Mouse (Mus musculus) spleen, embryonic (tissue): ENCODE measurements around the gene Tex2.

ENCODE experiments used
- CTCF ChIA-PET: fragments of 350-600 bp; sonication (Branson Sonifier 250); formaldehyde crosslinking; loops from one replicate; lab custom pipeline; 2022; lab: Charles Lee

The Tex2 gene

DNA sequence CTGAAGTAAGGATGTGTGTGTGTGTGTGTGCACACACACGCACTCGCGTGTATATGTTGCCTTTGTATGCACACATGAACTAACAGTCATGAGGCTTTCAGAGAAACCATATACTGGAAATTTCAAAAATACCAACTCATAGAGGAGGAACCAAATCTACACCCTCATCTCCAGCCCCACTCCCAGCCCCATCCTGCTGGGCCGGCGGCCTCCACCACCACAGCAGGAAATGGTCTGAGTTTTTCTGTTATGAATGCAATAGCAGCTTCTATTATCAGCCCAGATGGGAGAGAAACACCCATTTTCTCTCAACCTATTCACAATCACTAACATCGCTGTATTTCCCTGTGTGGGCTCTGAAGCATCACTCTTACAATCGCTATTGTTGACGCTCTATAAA lies 8.8 kb upstream of the Tex2 start:
- CTCF ChIA-PET: interaction anchor here (0.7 to 1.0 kb wide), 2 partner anchors 25 to 32 kb away, joined by 3 read pairs; no protein-coding TSS in a partner anchor

DNA sequence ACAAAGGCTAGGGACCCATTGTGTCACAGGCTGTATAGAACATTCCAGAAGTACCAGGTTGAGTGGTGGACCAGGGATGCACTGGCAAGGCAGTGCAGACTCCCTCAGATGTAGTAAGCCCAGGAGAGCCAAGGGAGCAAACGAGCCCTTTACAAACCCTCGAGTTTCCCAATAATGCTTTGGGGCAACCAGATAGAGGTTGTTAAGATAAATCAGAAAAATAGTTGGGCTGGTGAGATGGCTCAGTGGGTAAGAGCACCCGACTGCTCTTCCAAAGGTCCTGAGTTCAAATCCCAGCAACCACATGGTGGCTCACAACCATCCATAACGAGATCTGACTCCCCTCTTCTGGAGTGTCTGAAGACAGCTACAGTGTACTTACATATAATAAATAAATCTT lies 5.5 kb upstream of the Tex2 start:
- CTCF ChIA-PET: interaction anchor here (0.6 kb wide), 1 partner anchor 168 kb away, joined by 3 read pairs; no protein-coding TSS in a partner anchor

DNA sequence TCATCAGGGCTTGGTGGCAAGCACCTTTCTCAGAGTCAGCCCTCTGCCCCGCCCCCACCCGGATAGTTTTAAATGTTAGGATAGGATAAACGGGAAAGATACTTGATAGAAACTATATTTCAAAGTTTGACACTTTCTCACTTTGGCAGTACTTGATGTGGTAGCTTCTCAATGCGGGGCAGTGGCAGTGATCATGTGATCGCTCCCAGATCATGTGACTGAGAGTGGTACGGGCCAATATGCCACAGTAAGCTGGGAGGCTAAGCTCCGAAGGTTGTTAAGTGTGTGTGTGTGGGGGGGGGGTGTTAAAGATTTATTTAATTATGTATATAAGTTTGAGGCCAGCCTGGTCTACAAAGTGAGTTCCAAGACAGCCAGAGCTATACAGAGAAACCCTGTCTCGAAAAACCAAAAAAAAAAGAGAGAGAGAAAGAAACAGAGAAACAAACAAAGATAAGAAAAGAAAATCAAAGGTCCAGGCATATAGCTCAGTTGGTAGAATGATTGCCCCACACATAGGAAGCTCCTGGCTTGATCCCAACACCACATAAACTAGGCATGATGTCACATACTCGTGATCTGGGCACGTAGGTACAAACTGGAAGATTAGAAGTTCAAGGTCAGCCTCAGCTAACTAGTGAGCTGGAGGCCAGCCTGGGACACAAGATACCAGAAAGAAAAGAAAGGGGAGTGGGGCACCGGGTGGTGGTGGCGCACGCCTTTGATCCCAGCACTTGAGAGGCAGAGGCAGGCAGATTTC lies 4.8 kb upstream of the Tex2 start:
- CTCF ChIA-PET: interaction anchor here (0.6 kb wide), 2 partner anchors 169 to 177 kb away, joined by 3 read pairs; no protein-coding TSS in a partner anchor

DNA sequence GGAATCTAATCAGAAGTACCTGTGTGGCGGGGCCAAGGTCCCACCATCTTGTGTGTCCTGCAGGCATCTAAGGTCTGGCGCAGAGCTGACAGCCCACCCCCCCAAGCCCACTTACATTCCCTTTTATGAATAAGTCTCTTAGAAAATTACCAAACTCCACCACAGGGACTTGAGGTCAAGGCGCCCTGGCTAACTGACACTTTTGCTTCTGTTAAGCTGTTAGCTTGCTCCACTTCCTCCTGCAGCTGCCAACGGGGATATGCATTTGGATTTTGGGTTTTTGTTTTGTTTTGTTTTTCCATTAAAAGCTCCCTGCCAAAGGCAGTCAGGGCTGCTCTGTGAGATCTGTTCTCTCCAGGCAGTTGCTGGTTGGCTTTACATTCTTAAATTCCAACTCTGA lies 2.3 kb upstream of the Tex2 start:
- CTCF ChIA-PET: interaction anchor here (0.6 to 0.7 kb wide), 2 partner anchors 101 to 159 kb away, joined by 5 to 6 read pairs; no protein-coding TSS in a partner anchor

DNA sequence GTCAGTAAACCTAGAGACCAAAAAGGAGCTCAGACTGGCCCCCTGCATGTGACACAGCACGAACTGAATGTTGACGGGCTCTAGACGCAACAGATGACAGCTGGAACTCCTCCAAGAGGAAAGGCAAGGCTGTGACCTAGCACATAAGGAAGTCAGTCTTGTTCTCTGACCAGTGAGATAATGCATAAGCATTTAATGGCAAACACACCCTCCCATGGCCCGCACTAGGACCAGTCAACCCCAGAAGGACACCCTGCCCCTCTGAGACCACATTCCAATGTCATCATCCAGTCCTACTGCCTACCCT lies 1.1 kb upstream of the Tex2 start:
- CTCF ChIA-PET: interaction anchor here (0.6 to 0.7 kb wide), 3 partner anchors 115 to 176 kb away, joined by 3 to 18 read pairs (median 10); no protein-coding TSS in a partner anchor

DNA sequence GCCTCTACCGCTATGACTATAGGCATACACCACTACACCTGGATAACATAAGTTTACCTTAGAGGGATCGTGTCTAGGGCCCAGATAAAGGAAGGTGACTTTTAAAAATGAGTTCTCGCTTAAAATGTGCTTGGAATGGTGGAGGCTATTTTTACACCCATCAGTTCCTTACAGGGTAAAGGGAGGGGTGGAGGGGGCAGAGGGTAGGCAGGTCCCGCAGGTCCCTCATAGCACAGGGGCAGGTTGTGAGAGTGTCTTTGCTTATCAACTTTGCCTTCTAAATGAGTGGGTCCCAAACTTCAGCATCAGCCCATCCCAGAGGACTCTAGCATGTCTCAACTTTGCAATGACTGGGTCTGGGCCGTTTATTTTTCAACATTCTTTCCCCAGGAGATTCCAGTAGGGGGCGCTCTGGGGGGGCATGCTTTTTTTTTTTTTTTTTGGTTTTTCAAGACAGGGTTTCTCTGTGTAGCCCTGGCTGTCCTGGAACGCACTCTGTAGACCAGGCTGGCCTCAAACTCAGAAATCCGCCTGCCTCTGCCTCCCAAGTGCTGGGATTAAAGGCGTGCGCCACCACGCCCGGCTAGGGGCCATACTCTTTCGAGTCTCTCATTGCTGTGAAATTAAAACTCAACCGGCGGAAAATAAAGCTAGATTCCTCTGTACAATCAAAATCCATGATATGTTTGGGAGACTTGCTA lies 565 bp upstream of the Tex2 start:
- CTCF ChIA-PET: interaction anchor here (0.6 to 0.8 kb wide), 4 partner anchors 115 to 176 kb away, joined by 3 to 18 read pairs (median 8); no protein-coding TSS in a partner anchor

DNA sequence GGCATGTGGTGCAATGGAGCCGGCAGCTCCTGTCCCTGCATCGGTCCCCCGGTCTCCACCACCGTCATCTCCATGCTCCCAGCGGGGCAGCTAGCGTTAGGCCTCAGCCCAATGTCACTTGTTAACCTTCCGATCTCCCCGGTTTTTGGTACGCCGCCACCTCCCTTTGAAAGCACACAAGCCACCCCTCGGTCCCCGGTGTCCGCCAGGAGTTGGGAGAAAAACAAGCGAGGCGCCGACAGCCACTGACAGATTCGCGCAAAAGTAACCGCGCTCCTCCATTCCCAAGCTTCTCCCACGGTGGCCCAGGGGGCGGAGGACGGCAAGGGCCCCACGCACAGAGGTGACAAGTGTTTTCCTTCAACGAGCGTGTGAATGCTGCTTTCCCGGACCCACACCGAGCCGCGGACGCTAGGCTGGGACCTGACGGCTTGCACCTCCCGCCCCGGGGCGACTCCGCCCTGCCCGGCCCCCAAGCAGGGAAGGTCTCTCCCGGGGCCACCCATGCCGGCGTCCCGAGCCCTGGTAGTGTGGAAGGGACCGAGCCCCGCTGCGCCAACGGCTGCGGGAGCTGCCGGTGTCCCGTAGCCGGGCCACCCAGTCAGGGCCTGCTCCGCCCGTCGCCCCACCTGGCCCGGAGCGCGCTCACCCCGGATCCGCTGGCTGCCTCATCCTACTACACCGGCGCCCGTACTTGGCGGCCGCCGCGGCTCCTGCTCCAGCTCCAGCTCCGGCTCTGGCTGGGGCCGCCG lies 838 bp downstream of the Tex2 start:
- CTCF ChIA-PET: interaction anchor here (1.1 kb wide), 1 partner anchor 51 kb away, joined by 4 read pairs; no protein-coding TSS in a partner anchor

DNA sequence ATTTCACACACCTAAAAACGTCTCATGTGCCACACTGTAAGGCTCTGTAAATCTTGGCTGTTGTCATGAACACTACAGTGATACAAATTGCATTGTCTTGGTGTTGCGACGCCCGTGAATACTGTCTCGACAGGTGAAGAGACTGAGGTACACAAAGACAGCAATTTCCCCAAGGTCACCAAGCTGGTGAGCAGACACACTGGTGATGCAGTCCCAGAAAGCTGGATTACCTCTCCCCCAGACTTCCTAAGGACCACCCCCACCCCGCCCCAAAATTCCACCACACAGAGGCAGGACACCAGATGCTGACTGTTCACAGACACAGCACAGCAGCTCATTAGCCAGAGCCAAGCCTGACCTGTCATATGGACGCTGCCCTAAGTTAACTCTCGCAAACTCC lies 3.5 kb downstream of the Tex2 start:
- CTCF ChIA-PET: interaction anchor here (0.8 kb wide), 1 partner anchor 70 kb away, joined by 3 read pairs; no protein-coding TSS in a partner anchor

DNA sequence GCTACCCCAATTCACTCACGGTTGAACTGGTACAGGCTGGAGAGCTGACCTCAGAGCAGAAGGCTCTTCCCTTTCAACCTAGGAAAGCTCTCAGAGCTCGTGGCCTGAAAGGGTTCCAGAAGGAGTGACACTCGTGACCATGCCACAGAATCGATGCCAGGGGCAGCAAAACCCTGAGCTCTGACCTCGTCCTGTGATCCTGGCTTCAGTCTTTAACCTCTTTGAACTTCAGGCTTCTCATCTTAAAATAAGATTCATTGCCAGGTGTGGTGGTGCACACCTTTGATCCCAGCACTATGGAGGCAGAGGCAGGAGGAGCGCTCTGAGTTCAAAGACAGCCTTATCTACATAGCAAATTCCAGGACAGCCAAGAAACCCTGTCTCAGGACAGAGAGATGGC lies 5.9 kb downstream of the Tex2 start:
- CTCF ChIA-PET: no interaction called here

DNA sequence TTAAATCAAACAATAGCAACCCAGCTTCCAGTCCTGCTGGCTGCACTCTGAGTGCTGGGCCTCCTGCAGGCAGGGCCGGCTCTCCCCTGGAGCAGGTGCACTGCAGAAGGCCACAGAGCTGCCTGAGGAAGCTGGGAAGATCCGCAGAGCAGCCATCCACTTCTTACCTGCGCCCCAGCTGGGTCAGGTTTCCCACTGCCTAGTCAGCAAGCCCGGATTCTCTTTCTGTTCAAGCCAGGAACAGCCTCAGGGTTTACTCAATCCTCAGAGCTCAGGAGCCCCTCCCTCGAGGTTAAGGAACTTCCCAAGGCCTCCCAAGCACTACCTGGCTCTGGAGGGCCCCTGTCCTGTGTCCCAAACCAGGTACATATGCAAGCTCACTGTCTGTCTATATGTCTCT lies 7.2 kb downstream of the Tex2 start:
- CTCF ChIA-PET: no interaction called here

DNA sequence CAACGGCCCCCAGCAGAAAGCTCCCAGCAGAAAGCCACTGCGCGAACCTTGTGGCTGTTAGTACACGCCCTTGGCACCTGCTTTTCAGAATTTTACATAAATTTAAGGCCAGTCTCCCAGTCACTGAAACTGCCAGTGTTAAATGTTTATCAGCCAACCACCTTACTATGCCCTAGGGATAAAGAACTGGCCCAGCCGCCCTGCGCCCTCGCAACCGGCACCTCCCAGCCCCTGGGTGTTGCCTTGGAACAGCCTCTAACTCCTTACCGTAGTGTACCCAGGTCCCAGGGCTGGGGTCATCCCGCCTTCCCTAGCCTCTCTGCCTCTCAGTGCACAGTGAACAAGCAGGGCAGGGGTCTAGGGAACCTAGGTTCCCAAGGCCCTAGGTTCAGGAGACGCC lies 10.0 kb downstream of the Tex2 start:
- CTCF ChIA-PET: no interaction called here

DNA sequence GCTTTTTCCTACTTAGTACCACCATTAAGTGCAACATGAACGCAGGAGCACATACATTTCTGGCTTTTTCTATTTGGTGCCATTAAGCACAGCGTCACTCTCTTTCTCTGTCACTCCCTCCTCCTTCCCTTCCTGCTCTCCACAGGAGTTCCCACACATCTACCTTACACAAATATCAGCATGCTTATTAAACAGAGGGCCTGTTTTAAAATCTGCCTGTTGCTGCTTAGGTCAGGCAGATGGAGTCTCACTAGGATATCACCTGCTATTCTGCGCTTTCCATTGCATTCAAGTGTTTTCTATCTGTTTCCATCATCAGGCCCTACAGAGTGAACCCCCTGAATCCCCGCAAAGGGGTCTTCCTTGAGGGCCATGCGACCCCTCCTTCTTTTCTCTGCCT lies 13.1 kb downstream of the Tex2 start:
- CTCF ChIA-PET: interaction anchor here (0.8 kb wide), 1 partner anchor 8 kb away, joined by 6 read pairs; no protein-coding TSS in a partner anchor

DNA sequence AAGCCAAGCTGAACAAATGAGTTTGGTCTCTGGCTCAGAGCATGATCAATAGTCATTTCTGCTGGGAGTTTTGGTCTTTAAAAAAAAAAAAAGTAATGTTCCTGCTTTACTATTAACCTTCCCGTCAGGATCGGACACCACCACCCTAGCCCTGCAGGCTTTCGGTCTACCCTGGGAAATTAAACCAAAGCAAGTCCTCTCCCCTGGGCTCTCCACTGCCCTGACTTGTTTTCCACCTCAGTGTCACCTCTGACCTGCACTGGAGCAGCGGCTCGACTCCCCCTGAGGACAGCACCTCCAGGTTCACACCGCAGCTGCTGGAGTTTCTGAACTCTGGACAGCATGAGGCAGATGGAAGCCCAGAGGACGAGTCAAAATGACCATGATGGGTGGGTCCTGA lies 13.9 kb downstream of the Tex2 start:
- CTCF ChIA-PET: interaction anchor here (0.6 to 0.8 kb wide), 2 partner anchors 9 to 36 kb away, joined by 5 to 6 read pairs; no protein-coding TSS in a partner anchor

DNA sequence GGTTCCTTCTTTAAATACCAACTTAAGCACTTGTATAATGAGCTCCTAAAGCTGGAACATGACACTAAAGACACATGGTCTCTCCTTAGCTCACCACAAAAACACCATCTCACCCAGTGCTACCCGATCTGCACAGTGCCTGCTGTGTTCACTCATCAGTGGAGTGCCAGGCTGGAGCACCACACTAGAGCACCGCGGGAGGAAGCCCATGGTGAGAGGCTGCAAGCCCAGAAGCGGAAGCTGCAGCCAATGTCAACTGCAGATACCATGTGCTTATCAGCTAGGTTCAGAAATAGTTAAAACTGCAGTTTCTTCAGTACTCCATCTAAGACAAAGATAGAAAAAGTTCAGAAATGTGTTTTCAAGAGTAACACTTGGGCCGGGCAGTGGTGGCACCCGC lies 14.9 kb downstream of the Tex2 start:
- CTCF ChIA-PET: no interaction called here

DNA sequence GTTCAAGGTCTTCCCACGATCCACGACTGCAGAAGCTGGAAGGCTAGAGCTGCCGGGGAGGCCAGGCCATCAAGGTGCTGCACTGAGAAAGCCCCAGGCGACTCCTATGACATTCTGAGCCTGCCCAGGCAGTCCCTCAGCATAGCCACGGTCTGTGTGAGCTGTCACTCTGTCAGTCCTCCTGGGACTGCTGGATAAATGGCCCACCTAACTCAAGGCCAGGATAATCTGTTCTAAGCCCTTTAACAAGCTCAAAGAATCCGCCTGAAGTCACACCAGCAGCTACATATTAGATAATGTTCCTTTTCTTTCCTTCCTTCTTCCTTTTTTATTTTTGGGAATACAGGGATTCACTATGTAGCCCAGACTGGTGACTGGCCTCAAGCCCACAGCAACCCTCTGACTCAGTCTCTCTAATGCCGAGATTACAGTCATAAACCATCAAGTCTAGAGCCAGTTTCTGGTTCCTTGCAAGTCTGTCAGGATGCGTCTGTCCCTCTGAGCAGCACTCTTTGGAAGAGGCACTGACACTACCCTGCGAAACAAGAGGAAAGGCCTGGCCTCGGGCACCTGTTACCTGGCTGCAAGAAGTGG lies 15.4 kb downstream of the Tex2 start:
- CTCF ChIA-PET: no interaction called here

DNA sequence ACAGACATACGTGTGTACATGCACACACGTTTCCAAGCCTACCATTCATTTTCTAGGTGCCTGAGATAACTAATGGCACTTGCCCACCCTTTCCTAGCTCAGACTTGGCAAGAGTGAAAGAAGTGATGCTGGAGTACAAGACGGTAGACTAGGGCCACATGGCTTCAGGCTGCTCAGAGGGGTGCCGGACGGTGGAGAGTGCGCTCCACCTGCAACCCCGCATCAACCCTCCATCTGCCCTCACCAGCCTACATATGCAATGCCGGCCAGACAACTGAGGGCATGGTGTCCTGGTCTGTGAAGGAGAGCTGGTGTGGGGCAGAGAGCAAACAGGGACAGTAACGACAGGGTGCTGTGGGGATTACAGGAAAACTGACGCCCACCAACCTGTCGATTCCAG lies 22.0 kb downstream of the Tex2 start:
- CTCF ChIA-PET: no interaction called here

DNA sequence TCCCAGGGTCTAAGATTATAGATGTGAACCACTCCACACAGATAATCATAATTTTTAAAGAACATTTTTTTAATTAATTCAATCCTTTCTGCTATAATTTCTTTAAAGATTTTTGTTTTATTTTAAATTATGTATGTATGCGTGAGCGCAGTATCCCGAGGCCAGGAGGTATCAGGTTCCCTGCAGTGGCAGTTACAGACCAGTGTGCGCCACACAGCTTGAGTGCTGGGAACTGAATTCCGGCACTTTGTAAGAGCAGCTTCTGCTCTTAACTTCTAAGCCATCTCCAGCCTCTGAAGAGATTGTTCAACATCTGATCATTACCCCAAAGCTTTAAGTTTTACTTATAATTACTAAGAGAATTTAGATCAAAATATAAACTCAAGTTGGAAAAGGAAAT lies 23.1 kb downstream of the Tex2 start:
- CTCF ChIA-PET: interaction anchor here (0.6 kb wide), 1 partner anchor 809 kb away, joined by 3 read pairs; no protein-coding TSS in a partner anchor

DNA sequence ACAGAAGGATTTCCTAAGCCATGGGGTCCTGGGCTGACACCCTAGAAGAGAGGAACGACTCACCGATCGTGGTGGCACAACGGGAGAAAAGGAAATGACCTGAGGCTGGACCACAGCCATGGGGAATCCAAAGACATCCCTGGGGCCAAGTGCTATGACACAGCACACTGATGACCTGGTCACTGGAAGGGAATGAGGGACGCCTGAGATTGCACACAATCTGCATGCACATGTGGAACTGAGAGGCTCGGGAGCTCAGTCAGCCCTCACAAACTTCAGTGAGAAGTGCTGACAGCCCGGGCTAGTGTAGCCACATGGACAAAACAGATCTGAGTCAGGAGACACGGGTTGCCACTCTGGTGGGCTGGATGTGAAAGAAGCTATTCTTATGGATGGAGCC lies 24.4 kb downstream of the Tex2 start:
- CTCF ChIA-PET: no interaction called here

DNA sequence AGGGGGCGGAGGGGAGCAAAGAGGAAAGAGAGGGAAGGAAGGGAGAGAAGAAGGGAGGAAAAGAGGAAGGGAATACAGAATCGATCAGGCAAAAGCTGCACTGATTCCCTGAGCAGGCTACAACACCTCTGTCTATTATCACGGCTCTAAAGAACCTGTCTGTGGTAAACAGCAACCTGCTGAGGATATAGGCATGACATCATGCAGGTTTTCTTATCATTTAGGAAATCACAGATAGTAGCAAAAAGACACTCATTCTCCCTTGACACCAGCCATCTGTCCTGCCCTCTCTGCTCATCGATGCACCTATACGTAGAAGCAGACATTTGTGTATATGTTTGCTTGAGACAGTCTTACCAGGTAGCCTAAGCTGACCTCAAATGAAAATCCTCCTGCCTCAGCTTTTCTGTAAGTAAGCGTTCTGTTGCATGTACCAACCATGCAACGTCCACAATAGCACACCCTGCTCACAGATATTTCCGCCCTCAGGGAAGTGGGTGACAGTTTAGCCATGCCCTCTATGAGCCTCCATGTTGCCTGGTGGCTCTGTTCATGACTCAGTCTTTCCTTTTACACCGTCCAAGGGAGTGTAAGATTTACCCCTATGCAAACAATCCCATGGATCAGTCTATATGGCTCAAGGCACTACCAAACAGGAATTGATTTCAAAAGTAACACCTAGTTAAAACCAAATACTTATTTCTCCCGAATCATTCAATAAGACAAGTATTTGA lies 25.3 kb downstream of the Tex2 start:
- CTCF ChIA-PET: no interaction called here

DNA sequence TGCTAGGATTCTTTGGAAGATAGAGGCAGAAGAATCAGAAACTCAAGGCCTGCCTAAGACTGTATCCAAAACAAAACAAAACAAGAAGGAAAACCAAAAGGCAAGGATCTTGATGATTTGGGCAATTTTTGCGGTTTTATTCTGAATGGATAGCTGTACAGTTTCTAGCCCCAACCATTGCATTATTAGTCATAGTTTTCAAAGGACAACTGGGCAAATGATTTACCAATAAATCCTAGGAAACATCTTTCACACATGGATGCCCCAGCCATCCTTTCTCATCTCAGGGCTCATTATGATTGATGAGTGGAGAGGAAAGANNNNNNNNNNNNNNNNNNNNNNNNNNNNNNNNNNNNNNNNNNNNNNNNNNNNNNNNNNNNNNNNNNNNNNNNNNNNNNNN lies 29.4 kb downstream of the Tex2 start:
- CTCF ChIA-PET: no interaction called here

DNA sequence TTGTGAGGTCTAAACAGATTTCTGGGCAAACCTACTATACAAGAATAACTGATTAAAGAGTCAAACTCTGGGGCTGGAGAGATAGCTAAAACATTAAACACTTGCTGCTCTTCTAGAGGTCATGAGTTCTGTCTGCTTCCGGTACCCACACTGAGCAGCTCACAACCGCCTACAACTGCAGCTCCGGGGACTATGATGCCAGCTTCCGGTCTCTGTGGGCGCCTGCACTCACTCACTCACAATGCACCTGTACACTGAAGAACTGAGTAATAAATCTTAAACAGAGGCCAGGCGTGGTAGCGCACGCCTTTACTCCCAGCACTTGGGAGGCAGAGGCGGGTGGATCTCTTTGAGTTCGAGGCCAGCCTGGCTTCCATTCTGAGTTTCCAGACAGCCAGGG lies 31.9 kb downstream of the Tex2 start:
- CTCF ChIA-PET: no interaction called here
